Mouse (Mus musculus): ENCODE results near the gene Aamdc.

Aamdc gene

GRCm38 (mm10) chr7:97514786-97515185 is 64.5 kb downstream of the Aamdc start:
- DNase-seq (ENCODE audit: low read depth, low spot score), result no peak

GRCm38 (mm10) chr7:97500555-97501209 is 78.6 kb downstream of the Aamdc start:
- DNase-seq (ENCODE audit: low read depth, low spot score), result no peak

Data from R1 (cell line).